Mouse (Mus musculus) embryonic fibroblast, embryonic 13.5 days (primary cell): ENCODE data around the gene Armh1.

ENCODE experiments used
- CTCF ChIP-seq: IDR thresholded peaks from 2 replicates; pipeline ENCODE4 v1.5.1; 2011; ENCODE audit warnings: mild to moderate bottlenecking, control low read depth, low read length, moderate library complexity, borderline replicate concordance; ENCODE audit not compliant: insufficient read depth
- POLR2A ChIP-seq: IDR thresholded peaks from 2 replicates; pipeline ENCODE4 v1.6.1; 2011; ENCODE audit warnings: low read depth, mild to moderate bottlenecking, control low read depth, low read length, moderate library complexity

- TF ChIP-seq CTCF (no peak), POLR2A (no peak)
These were observed 16.1 kb downstream of the Armh1 start for GRCm38 (mm10) chr4:117235822-117236221.
